Mouse (Mus musculus): ENCODE measurements around the gene Clip2. TPM values are rescaled to one million over a fixed set of nuclear protein-coding genes. Genes with fewer than 3 reads are reported as not detected.
A peak's percentile ranks its signal among the peaks of the same experiment; 100 is the strongest.

The Clip2 gene
- polyA plus RNA-seq, 1 experiment, result 23.4 TPM

DNA sequence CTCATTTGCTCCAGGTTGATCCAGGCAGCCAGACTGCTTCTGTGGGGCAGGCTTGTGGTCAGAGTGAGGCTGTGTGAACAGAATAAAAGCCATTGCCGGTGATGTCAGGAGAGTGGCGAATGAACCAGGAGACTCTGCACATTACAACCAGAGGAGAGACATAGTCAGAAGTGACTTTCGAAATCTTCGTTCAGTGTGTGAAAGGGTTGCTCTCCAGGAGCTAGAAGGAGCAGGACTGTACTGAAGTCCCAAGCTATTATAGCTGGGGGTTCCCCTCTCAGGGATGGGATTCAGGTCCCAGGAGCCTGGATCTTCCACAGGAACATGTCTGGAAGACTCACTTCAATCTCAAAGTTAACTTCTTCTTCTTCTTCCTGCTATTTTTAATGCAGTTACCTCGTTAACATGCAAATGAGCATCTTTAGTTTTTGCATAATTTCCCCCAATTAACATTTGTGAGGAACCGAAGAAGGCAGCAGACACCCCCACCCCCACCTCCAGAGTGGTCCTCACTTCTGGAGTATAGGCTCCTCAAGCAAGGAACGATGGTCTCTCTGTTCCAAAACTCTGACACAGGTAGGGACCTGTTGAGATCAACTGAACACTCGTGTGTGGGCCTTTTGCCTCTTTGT lies 81.6 kb downstream of the Clip2 start:
- Histone ChIP-seq H3K27me3 (ENCODE audit: control insufficient read depth, insufficient read depth, low read length) (no peaks in the 10 kb centered on the region), H3K27ac (ENCODE audit: control insufficient read depth, insufficient read depth, low read length) (no peak overlapping the region), H3K4me3 (ENCODE audit: control insufficient read depth, insufficient read depth, low read length) (no peak overlapping the region), H3K4me1 (replicated peaks; ENCODE audit: control insufficient read depth, insufficient read depth, low read length) (peaks cover 23% of the 10 kb centered on the region), H3K36me3 (ENCODE audit: control insufficient read depth, insufficient read depth, low read length) (no peaks in the 10 kb centered on the region)
- WGBS, result 88% methylated on average over 8 of the region's 8 CpGs
- TF ChIP-seq POLR2A (IDR thresholded peaks at IDR 0.05; ENCODE audit: control insufficient read depth, extremely low read depth, insufficient read depth, low read length, poor library complexity) (no peak), CTCF (IDR thresholded peaks at IDR 0.05; ENCODE audit: borderline replicate concordance, control insufficient read depth, extremely low read depth, insufficient read depth, low read length, poor library complexity) (no peak)
- no peak for DNase-seq

DNA sequence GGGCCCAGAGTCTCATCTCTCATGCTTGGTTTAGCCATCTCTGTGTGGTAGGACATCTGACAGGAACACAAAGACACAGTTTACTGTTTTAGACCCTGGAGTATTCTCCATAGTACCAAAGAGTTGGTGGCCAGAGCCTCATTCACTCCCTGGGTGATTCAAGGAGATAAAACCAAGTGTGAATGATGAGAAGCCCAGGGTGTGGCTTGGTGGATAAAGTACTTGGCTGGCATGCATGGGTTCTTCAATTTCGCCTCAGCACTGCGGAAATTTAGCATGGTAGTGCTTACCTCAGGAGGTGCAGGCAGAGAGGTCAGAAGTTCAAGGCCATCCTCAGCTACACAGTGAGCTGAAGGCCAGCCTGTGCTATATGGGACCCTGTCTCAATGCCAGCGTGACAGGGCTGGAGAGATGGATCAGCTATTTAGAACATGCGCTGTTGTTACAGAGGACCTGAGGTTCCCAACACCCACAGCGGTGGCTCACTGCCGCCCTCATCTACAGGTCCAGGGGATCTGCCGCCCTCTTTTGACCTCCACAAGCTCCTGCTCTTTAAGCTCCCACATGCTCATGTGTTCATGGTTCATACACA lies 82.6 kb downstream of the Clip2 start:
- no peaks in the 10 kb centered on the region for H3K36me3 ChIP-seq (ENCODE audit: control insufficient read depth, insufficient read depth, low read length)
- 98% methylated on average over 7 of the region's 7 CpGs for WGBS
- no peak overlapping the region for H3K4me3 ChIP-seq (ENCODE audit: control insufficient read depth, insufficient read depth, low read length)
- no peaks in the 10 kb centered on the region for H3K27me3 ChIP-seq (ENCODE audit: control insufficient read depth, insufficient read depth, low read length)
- no peak for DNase-seq
- no peak overlapping the region for H3K27ac ChIP-seq (ENCODE audit: control insufficient read depth, insufficient read depth, low read length)
- H3K4me1 ChIP-seq (replicated peaks; ENCODE audit: control insufficient read depth, insufficient read depth, low read length), result peaks cover 23% of the 10 kb centered on the region
- TF ChIP-seq POLR2A (IDR thresholded peaks at IDR 0.05; ENCODE audit: control insufficient read depth, extremely low read depth, insufficient read depth, low read length, poor library complexity) (no peak), CTCF (IDR thresholded peaks at IDR 0.05; ENCODE audit: borderline replicate concordance, control insufficient read depth, extremely low read depth, insufficient read depth, low read length, poor library complexity) (no peak)

DNA sequence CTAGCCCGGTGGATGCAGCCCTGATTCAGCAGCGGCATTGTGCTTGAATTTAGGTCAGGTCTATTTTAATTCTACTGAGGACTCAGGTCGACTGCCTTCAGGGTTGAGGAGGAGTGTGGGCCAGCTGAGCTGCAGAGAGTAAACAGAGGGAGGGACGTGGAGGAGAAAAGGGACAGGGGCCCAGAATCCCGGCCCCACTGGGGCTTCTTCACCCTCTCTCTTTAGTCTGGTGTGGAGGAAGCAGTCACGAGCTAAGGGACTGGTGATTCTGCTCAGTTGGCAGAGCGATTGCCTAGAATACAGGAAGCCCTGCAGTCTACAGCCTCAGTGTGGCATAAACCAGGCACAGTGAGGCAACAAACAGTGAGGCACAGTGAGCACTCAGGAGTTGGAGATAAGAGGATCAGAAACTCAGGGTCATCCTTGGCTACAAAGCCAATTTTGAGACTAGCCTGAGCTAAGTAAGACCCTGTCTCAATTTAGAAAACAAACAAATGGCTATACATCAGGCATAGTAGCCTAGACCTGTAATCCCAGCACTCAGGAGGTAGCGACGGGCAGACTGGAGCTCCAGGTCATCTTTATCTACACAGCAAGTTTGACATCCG lies 84.0 kb downstream of the Clip2 start:
- Histone ChIP-seq H3K36me3 (ENCODE audit: control insufficient read depth, insufficient read depth, low read length) (no peaks in the 10 kb centered on the region), H3K4me1 (replicated peaks; ENCODE audit: control insufficient read depth, insufficient read depth, low read length) (peaks cover 23% of the 10 kb centered on the region), H3K4me3 (ENCODE audit: control insufficient read depth, insufficient read depth, low read length) (no peak overlapping the region), H3K27me3 (ENCODE audit: control insufficient read depth, insufficient read depth, low read length) (no peaks in the 10 kb centered on the region), H3K27ac (ENCODE audit: control insufficient read depth, insufficient read depth, low read length) (peak overlapping the region; percentile 73)
- TF ChIP-seq POLR2A (IDR thresholded peaks at IDR 0.05; ENCODE audit: control insufficient read depth, extremely low read depth, insufficient read depth, low read length, poor library complexity), result 0 out of 2 replicates have a peak, but pooled peaks have one; percentile 14
- TF ChIP-seq CTCF (IDR thresholded peaks at IDR 0.05; ENCODE audit: borderline replicate concordance, control insufficient read depth, extremely low read depth, insufficient read depth, low read length, poor library complexity), result 0 out of 2 replicates have a peak, but pooled peaks have one; percentile 10
- peak; percentile 46 for DNase-seq
- WGBS, result 58% methylated on average over 10 of the region's 10 CpGs

DNA sequence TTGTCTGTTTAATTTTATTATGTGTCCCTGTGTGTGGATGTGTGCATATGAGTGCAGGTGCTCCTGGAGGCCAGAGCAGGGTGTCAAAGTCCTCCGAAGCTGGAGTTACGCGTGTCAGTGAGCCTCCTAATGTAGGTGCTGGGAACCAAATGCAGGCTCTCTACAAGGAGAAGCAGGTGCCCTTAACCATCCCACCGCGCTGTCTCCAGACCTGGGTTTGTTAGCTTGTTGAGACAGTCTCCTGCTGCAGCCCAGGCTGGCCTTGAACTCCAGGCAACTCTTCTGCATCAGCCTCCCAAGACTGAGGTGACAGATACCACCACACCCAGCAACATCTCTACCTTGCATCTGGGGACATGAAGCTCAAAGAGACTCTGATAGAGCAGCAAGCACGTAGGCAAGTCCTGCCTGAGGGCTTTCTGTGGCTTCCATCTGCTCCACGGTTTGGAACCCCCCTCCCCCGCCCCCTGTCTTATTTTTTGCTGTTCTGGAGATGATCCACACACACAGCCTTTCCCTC lies 85.1 kb downstream of the Clip2 start:
- DNase-seq, result no peak
- no peak overlapping the region for H3K27ac ChIP-seq (ENCODE audit: control insufficient read depth, insufficient read depth, low read length)

DNA sequence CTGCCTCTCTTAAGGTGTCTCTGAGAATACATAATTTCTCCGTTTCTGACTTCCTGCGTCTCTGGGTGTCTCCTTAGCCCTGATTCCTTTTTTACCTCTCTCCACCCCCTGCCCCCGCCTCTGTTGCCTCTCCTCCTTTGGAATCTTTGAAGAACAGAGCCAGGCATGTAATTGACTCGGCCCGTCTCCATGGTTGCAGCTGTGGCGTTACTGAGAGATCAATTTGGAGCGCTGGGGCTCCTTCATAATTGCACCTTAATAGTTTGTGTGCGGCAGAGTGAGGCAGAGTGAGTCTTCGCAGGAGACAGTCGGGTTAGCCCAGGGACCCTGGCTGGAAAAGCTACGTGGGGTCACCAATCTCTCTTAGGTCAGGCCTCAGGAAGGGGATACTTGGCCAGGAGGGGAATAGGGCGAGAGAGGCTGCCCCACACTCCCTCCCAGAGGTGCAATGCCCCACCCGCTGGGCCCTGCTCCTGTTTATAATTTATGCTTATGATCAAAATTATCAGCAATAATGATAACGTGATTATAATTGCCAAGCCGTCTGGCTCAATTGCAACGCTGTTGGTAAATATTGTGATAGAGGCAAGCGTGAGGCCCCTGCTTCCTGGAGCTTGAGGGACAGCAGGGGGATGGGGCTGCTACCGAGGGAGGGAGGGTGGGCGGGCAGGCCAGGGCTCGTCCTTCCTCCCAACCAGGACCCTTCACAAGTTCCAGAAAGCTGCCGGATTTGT lies 85.8 kb downstream of the Clip2 start:
- Histone ChIP-seq H3K4me3 (ENCODE audit: control insufficient read depth, insufficient read depth, low read length) (no peak overlapping the region), H3K27me3 (ENCODE audit: control insufficient read depth, insufficient read depth, low read length) (no peaks in the 10 kb centered on the region), H3K4me1 (replicated peaks; ENCODE audit: control insufficient read depth, insufficient read depth, low read length) (peaks cover 23% of the 10 kb centered on the region), H3K36me3 (ENCODE audit: control insufficient read depth, insufficient read depth, low read length) (no peaks in the 10 kb centered on the region), H3K27ac (ENCODE audit: control insufficient read depth, insufficient read depth, low read length) (no peak overlapping the region)
- TF ChIP-seq POLR2A (IDR thresholded peaks at IDR 0.05; ENCODE audit: control insufficient read depth, extremely low read depth, insufficient read depth, low read length, poor library complexity), result no peak
- no peak for TF ChIP-seq CTCF (IDR thresholded peaks at IDR 0.05; ENCODE audit: borderline replicate concordance, control insufficient read depth, extremely low read depth, insufficient read depth, low read length, poor library complexity)
- DNase-seq, result no peak
- WGBS, result 89% methylated on average over 21 of the region's 21 CpGs

More for the DNA sequence above, 85.1 kb downstream of the Clip2 start:
- H3K36me3 ChIP-seq (ENCODE audit: control insufficient read depth, insufficient read depth, low read length), result no peaks in the 10 kb centered on the region
- H3K4me1 ChIP-seq (replicated peaks; ENCODE audit: control insufficient read depth, insufficient read depth, low read length), result peaks cover 23% of the 10 kb centered on the region
- 77% methylated on average over 8 of the region's 8 CpGs for WGBS
- no peak for TF ChIP-seq CTCF (IDR thresholded peaks at IDR 0.05; ENCODE audit: borderline replicate concordance, control insufficient read depth, extremely low read depth, insufficient read depth, low read length, poor library complexity)
- TF ChIP-seq POLR2A (IDR thresholded peaks at IDR 0.05; ENCODE audit: control insufficient read depth, extremely low read depth, insufficient read depth, low read length, poor library complexity), result no peak
- H3K4me3 ChIP-seq (ENCODE audit: control insufficient read depth, insufficient read depth, low read length), result no peak overlapping the region
- H3K27me3 ChIP-seq (ENCODE audit: control insufficient read depth, insufficient read depth, low read length), result no peaks in the 10 kb centered on the region

DNA sequence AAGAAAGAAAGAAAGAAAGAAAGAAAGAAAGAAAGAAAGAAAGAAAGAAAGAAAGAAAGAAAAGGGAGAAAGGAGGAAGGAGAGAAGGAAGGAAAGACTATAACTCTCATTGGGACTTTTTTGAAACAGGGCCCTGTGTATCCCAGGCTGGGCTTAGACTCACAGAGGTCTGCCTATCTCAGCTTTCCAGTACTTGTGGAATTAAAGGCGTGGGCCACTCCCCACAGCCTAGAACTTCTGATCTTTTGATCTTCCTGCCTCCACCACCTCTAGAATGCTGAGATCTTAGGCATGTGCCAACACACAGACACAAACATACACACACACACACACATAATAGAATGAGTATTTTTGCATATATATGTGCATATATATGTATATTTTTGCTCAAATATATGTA lies 87.0 kb downstream of the Clip2 start:
- peaks cover 23% of the 10 kb centered on the region for H3K4me1 ChIP-seq (replicated peaks; ENCODE audit: control insufficient read depth, insufficient read depth, low read length)
- H3K36me3 ChIP-seq (ENCODE audit: control insufficient read depth, insufficient read depth, low read length), result no peaks in the 10 kb centered on the region
- 74% methylated on average over 1 of the region's 1 CpGs for WGBS
- no peak for DNase-seq
- TF ChIP-seq CTCF (IDR thresholded peaks at IDR 0.05; ENCODE audit: borderline replicate concordance, control insufficient read depth, extremely low read depth, insufficient read depth, low read length, poor library complexity), result no peak
- TF ChIP-seq POLR2A (IDR thresholded peaks at IDR 0.05; ENCODE audit: control insufficient read depth, extremely low read depth, insufficient read depth, low read length, poor library complexity), result no peak
- no peak overlapping the region for H3K4me3 ChIP-seq (ENCODE audit: control insufficient read depth, insufficient read depth, low read length)
- H3K27ac ChIP-seq (ENCODE audit: control insufficient read depth, insufficient read depth, low read length), result no peak overlapping the region
- no peaks in the 10 kb centered on the region for H3K27me3 ChIP-seq (ENCODE audit: control insufficient read depth, insufficient read depth, low read length)
